Mouse (Mus musculus): ENCODE data around the gene Spi1.
"Not testable (repeated sequence)": the region's sequence is repeated elsewhere in the genome, so short reads cannot be mapped to it uniquely, and the experiment has no call there.

Gene Spi1

GRCm38 (mm10) chr2:91081775-91082695, at the start of gene Spi1:
Gene Spi1, plus strand, starts transcription at chr2:91082390.
- DNase-seq, result peak in 1 of 2 experiments; percentile 8

GRCm38 (mm10) chr2:91033000-91033399, 49.2 kb upstream of the Spi1 start:
- DNase-seq, result peak in 1 of 2 experiments; percentile 18

- DNase-seq, result no peak
Measured at GRCm38 (mm10) chr2:91035385-91035784, 46.8 kb upstream of the Spi1 start, which contains the start of gene Rapsn. Gene Rapsn, plus strand, starts transcription at chr2:91035620.

GRCm38 (mm10) chr2:91041786-91042185, 40.4 kb upstream of the Spi1 start:
- DNase-seq, result no peak

GRCm38 (mm10) chr2:91042651-91043398, 39.4 kb upstream of the Spi1 start:
- no peak for DNase-seq

- no peak for DNase-seq
Measured at GRCm38 (mm10) chr2:91044727-91045126, 37.5 kb upstream of the Spi1 start.

- DNase-seq, result not testable (repeated sequence)
Measured at GRCm38 (mm10) chr2:91045805-91046204, 36.4 kb upstream of the Spi1 start.

- no peak for DNase-seq
Measured at GRCm38 (mm10) chr2:91047359-91047758, 34.8 kb upstream of the Spi1 start.

GRCm38 (mm10) chr2:91051917-91052316, 30.3 kb upstream of the Spi1 start:
- DNase-seq, result no peak

GRCm38 (mm10) chr2:91052752-91053151, 29.4 kb upstream of the Spi1 start:
- peak in 1 of 2 experiments; percentile 17 for DNase-seq

GRCm38 (mm10) chr2:91053181-91053933, 28.8 kb upstream of the Spi1 start:
- no peak for DNase-seq

GRCm38 (mm10) chr2:91053934-91054382, 28.2 kb upstream of the Spi1 start, which contains the start of gene Psmc3:
Gene Psmc3, plus strand, starts transcription at chr2:91054009.
- peak; percentile 93 to 94 for DNase-seq

- DNase-seq, result no peak
Measured at GRCm38 (mm10) chr2:91058435-91058834, 23.8 kb upstream of the Spi1 start.

- no peak for DNase-seq
Measured at GRCm38 (mm10) chr2:91059376-91059775, 22.8 kb upstream of the Spi1 start.

GRCm38 (mm10) chr2:91060544-91061355, 21.4 kb upstream of the Spi1 start:
- peak in 1 of 2 experiments; percentile 26 for DNase-seq

GRCm38 (mm10) chr2:91061849-91062481, 20.2 kb upstream of the Spi1 start:
- DNase-seq, result no peak

- no peak for DNase-seq
Measured at GRCm38 (mm10) chr2:91062779-91063606, 19.2 kb upstream of the Spi1 start.

GRCm38 (mm10) chr2:91064211-91064610, 18.0 kb upstream of the Spi1 start:
- no peak for DNase-seq

- peak; percentile 76 to 78 for DNase-seq
Measured at GRCm38 (mm10) chr2:91065544-91065943, 16.6 kb upstream of the Spi1 start.

- no peak for DNase-seq
Measured at GRCm38 (mm10) chr2:91066455-91066854, 15.7 kb upstream of the Spi1 start.

All from B cell, adult 2 months (primary cell).